Mouse (Mus musculus): Measurements from ENCODE around the gene Kdm2a.
A peak's percentile ranks its signal among the peaks of the same experiment; 100 is the strongest.

The Kdm2a gene

GRCm38 (mm10) chr19:4299574-4300270, 98.4 kb downstream of the Kdm2a start:
- DNase-seq (ENCODE audit: low spot score) = no peak

- DNase-seq (ENCODE audit: low spot score) = no peak
Measured at GRCm38 (mm10) chr19:4299126-4299525, 99.0 kb downstream of the Kdm2a start.

- no peak for DNase-seq (ENCODE audit: low spot score)
Measured at GRCm38 (mm10) chr19:4298322-4299121, 99.6 kb downstream of the Kdm2a start.

DNA sequence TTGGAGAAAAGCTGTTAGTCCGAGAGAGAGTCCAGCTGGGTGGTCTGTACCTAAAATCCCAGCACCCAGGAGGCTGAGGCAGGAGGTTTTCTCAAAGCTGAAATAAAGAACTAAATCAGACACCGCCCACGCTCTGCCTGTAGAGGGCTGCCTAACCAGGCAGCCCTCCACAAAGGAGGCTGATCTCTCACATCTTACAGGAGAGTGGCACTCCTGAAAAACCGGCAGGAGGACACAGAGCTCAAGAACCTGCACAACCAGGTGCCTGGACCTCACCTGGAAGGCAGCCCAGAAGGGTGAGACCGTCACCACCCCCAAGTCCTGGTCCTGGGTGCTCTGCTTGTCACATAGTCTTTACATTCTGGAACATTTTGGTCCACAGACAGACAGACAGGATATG, 100.2 kb downstream of the Kdm2a start:
- no peak for DNase-seq (ENCODE audit: low spot score)

DNA sequence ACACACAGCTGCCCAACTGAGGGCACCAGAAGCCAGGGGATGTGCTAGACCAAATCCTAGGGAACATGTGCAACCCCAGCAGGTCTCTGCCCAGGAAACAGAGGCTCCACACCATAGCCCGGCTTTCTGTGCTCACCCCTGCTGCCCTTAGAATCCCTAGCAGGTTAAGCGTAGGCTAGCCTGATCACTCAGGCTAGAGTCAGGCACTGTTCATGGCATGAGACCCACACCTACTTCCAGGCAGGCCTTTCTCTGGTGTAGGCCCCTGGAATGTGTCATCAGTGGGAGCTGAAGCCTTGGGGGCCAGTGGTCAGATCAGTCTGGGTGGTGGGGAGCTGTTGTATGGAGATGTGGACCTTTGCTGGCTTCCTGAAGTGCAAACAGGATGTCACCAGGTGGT, 101.5 kb downstream of the Kdm2a start:
- DNase-seq (ENCODE audit: low spot score) = no peak

DNA sequence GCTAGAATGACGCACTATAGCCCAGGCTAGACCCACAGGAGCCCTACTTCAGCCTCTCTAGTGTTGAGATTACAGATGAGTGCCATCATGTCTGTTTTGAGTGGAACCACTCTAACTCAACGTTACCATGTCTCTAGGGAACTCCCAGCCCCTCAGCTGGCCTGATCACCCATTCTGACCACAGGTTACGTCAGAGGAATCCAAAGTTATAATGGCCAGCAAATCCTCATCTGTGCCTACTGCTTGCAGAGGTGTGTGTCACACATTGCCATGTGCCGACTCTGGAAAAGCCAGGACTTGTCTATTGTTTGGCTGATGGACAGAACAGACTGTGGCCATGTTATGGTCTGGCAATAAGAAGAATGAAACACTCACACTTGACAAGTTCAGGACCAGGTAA, 102.7 kb downstream of the Kdm2a start:
- DNase-seq (ENCODE audit: low spot score) = no peak

- no peak for DNase-seq (ENCODE audit: low spot score)
Measured at GRCm38 (mm10) chr19:4294381-4295097, 103.5 kb downstream of the Kdm2a start.

GRCm38 (mm10) chr19:4291161-4291560, 106.9 kb downstream of the Kdm2a start:
- no peak for DNase-seq (ENCODE audit: low spot score)

GRCm38 (mm10) chr19:4290749-4291148, 107.3 kb downstream of the Kdm2a start:
- DNase-seq (ENCODE audit: low spot score) = no peak

GRCm38 (mm10) chr19:4283653-4284052, 114.4 kb downstream of the Kdm2a start:
- DNase-seq (ENCODE audit: low spot score) = no peak

DNA sequence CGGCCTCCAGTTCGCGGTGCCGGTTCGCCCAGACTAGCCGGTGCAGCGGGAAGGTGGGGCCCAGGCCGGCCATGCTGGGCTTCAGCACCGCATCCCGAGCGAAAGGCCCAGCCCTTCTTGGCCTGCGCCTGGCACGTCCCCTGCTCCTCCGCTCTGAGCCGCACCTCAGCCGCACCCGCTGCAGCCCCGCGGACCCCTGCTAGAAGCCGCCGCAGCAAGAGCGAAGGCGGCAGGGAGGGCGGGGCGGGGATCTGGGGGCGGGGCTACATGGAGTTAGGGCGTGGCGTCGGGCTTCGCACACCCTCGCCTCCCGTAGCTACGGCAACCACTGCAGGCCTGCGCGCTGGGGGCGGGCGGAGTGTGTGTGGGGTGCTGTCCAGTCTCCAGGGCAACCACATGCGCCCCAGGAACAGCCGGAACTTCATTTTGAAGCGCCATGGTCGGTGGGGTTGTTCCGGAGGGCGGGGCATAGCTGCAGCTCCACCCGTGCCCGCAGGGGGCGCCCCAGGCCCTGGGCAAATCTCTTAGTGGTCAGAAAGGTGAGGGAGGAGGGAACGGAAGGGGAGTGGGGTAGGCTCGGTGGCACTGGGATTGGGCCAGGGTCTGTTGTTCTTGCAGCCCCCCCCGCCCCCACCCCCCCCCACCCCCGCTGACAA, 115.1 kb downstream of the Kdm2a start, which contains the start of gene Ankrd13d:
Ankrd13d (minus strand) TSS at position 240 of the 656 bp plus-strand sequence.
- peak; percentile 89 for DNase-seq (ENCODE audit: low spot score)

- DNase-seq (ENCODE audit: low spot score) = no peak
Measured at GRCm38 (mm10) chr19:4280425-4280824, 117.7 kb downstream of the Kdm2a start.

DNA sequence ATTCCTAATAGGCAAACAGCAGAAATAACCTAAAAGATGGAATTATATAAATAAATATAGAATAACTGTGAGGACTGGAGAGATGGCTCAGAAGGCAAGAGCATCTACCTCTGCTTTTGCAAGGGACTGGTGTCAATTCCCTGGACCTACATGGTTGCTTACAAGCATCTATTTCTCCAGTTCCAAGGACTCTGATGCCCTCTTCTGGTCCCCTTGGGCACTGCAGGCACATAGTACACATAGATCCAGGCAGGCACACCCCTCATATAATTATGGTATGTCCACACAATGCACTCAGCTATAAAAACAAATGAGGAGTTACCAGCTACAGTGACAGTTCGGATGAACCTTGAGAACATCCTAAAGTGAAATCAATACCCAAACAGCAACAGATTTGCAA, 118.6 kb downstream of the Kdm2a start:
- no peak for DNase-seq (ENCODE audit: low spot score)

DNA sequence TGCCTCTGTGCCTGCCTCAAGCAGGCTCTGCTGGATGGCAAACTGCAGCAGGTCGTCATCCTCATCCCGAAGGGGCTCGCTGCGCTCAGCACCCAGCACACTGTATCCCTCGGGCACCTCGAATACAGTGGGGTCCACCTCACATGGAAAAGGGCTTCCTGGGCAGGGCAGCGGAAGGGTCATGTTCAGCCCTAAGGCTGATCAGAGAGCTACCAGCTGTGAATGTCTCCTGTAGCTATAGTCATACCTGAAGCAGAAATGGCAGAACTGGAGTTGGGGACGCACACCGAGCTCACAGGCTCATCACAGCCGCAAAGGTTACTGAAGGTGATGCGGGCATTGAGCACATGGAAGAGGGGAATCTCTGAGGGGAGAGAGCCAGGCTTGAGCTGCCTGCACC, 127.1 kb downstream of the Kdm2a start:
- no peak for DNase-seq (ENCODE audit: low spot score)

DNA sequence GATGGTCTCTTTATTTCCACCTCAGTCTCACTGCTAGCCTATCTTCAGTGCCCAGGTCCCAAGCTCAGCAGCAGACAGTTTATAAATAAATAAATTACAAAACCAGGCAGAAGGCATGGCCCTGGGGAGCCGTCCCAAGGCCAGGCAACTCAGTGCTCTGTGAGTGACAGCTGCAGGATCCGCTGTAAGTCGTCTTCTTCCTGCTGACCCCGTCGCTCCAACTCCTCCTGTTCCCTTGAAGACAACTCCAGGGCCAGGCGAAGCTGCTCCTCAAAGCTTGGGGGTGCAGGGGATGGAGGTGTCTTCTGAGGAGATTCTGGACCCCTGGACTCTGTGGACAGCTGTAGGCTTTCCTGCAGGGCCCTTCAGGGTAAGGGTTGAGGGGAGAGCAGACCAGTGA, 127.9 kb downstream of the Kdm2a start:
- DNase-seq (ENCODE audit: low spot score) = no peak

DNA sequence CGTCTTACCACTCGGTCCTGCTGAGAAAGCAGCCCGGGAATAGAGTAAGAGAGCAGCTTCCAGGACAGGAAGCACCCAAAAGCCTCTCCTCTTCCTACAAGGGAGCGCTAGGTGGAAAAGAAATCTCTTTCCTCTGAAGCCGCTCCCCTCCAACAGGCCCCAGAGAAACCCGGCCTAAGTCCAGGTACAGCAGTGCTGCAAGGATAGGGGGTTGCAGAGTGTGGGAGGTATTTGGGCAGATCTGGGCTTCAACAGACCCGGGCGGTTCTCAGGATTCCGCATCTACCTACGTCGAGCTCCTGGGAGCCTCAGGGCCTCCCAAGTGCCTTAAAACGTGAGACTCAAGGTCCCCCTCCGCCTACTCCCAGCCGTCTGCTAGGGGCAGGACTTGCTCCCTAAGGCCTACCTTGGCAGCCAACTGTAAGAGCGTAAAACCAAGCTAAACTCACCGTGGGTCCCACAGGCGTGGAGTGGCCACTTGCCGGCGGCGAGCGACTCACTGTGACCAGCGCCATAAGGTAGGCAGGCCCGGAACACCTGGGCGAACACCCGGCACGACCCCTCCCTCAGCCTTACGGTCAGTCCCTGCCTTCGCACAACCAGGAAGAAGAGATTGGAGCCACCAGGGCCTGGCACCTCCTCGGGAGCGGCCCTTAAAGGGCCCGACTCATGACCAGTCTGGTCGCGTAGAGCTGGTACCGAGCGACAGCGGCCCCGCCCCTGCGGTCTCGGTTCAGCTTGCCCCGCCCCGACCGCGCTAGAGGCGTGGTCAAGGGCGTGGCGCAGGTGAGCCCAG, 129.3 kb downstream of the Kdm2a start, which contains the start of gene Ssh3:
Ssh3 (minus strand) TSS at position 615 of the 796 bp plus-strand sequence.
- peak; percentile 78 for DNase-seq (ENCODE audit: low spot score)

GRCm38 (mm10) chr19:4265956-4266355, 132.1 kb downstream of the Kdm2a start:
- DNase-seq (ENCODE audit: low spot score) = no peak

Measured in ovary, adult 18-20 months (tissue).